15 mouse cellular contexts compared by ENCODE assay signal in the genomic region with DNA sequence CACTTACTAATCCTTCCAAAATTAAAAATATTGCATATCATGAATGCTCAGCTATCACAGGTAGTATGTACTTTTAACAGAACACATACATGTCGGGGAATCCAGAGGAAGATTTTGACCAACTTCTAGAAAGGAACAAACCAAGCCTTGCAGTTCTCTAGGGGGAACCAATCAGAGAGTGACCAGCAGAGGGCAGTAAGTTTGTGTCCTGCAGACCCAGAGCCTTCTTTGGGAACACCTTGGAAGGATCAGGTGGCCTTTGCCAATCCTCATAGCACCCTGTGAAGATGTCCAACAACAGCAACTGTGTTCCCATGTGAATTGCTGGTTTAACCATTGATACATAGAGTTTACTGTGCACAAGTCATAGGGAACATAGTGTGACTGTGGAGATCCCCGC. TPM values are rescaled to one million over a fixed set of nuclear protein-coding genes. Genes with fewer than 3 reads are reported as not detected.
DNase-seq lines count a peak whose midpoint lies in the region; ATAC-seq and TF ChIP-seq lines count a peak whose summit lies in the region.
"Had no signal": no experiment of that assay in that cellular context is flagged by ENCODE, and none has a peak within 500 bp of the region (broad histone marks: within the 10 kb centered on the region; RNA-seq: fewer than 3 reads in every experiment).

No protein-coding gene starts in this region.

- DNase-seq in heart, adult 2 months: no peak
- no peak for DNase-seq in lung, embryonic 14.5 days
- no peak for DNase-seq in lung, postnatal 4 days
- no peak for DNase-seq in layer of hippocampus, adult 11-12 months (ENCODE audit: low spot score)
- DNase-seq: thymus, postnatal 36 days had no signal

- no peak for TF ChIP-seq POLR2A in heart, adult 2 months (IDR thresholded peaks at IDR 0.05; ENCODE audit: insufficient read depth, low read depth, low read length)
- no peak for TF ChIP-seq POLR2A in ES-Bruce4 (IDR thresholded peaks at IDR 0.05; ENCODE audit: insufficient read depth, low read length)
- no peak for TF ChIP-seq POLR2A in cortical plate, adult 2 months (IDR thresholded peaks at IDR 0.05; ENCODE audit: extremely low read depth, insufficient read depth, low read length)

- H3K4me1 ChIP-seq in heart, adult 2 months (ENCODE audit: control insufficient read depth, insufficient read depth, low read length): no peaks in the 10 kb centered on the region
- no peaks in the 10 kb centered on the region for H3K4me1 ChIP-seq in heart, embryonic 12.5 days (replicated peaks)
- no peaks in the 10 kb centered on the region for H3K4me1 ChIP-seq in lung, embryonic 14.5 days (ENCODE audit: insufficient read depth)
- no peaks in the 10 kb centered on the region for H3K4me1 ChIP-seq in ES-Bruce4 (ENCODE audit: control insufficient read depth, insufficient read depth, low read length)
- no peaks in the 10 kb centered on the region for H3K4me1 ChIP-seq in cortical plate, adult 2 months (ENCODE audit: control insufficient read depth, insufficient read depth, low read length)
- H3K4me1 ChIP-seq: heart, embryonic 15.5 days; hindbrain, embryonic 15.5 days; limb, embryonic 15.5 days had no signal

- H3K79me2 ChIP-seq in heart, adult 2 months (replicated peaks; ENCODE audit: control insufficient read depth, insufficient read depth, low read length): no peaks in the 10 kb centered on the region

- WGBS in heart, adult 2 months: 89% methylated on average over 2 of the region's 2 CpGs
- 76% methylated on average over 2 of the region's 2 CpGs for WGBS in heart, embryonic 12.5 days
- 86% methylated on average over 2 of the region's 2 CpGs for WGBS in lung, embryonic 14.5 days

- TF ChIP-seq EP300 in heart, adult 2 months (IDR thresholded peaks at IDR 0.05; ENCODE audit: insufficient read depth, low read depth, low read length): no peak
- no peak for TF ChIP-seq EP300 in ES-Bruce4 (IDR thresholded peaks at IDR 0.05; ENCODE audit: insufficient read depth, low read depth, low read length)

- ATAC-seq in heart, embryonic 12.5 days (ENCODE audit: insufficient number of reproducible peaks, low FRiP score): no peak
- ATAC-seq in lung, embryonic 14.5 days (ENCODE audit: insufficient read depth): no peak

- peak; percentile 41 for TF ChIP-seq CTCF in heart, adult 2 months (IDR thresholded peaks at IDR 0.05)
- peak; percentile 31; the same call in 1 of the 2 replicates for TF ChIP-seq CTCF in lung, embryonic 14.5 days (IDR thresholded peaks at IDR 0.05; ENCODE audit: low read depth)
- TF ChIP-seq CTCF in ES-Bruce4 (IDR thresholded peaks at IDR 0.05; ENCODE audit: low read depth, low read length): peak; percentile 19
- peak; percentile 10; the same call in 1 of the 2 replicates for TF ChIP-seq CTCF in cortical plate, adult 2 months (IDR thresholded peaks at IDR 0.05; ENCODE audit: extremely low read depth, insufficient read depth, low read length)

- H3K27ac ChIP-seq in heart, adult 2 months: no peak overlapping the region
- H3K27ac ChIP-seq in heart, embryonic 12.5 days (ENCODE audit: poor library complexity, severe bottlenecking): no peak overlapping the region
- no peak overlapping the region for H3K27ac ChIP-seq in lung, embryonic 14.5 days (ENCODE audit: low read depth)
- no peak overlapping the region for H3K27ac ChIP-seq in ES-Bruce4 (ENCODE audit: insufficient read depth, low read length)
- no peak overlapping the region for H3K27ac ChIP-seq in cortical plate, adult 2 months (ENCODE audit: insufficient read depth, low read length)
- H3K27ac ChIP-seq: heart, embryonic 15.5 days; hindbrain, embryonic 15.5 days; limb, embryonic 15.5 days had no signal

- intact Hi-C loops in heart, adult 2 months (cut with DNase I): no loop called here

- H3K27me3 ChIP-seq in heart, adult 2 months (ENCODE audit: control insufficient read depth, insufficient read depth, low read length): no peaks in the 10 kb centered on the region
- 0 out of 2 replicates have a peak, but pooled peaks cover 3% of the 10 kb centered on the region for H3K27me3 ChIP-seq in heart, embryonic 12.5 days (replicated peaks)
- no peaks in the 10 kb centered on the region for H3K27me3 ChIP-seq in lung, embryonic 14.5 days (ENCODE audit: insufficient read depth, low read length)
- no peaks in the 10 kb centered on the region for H3K27me3 ChIP-seq in ES-Bruce4 (ENCODE audit: control insufficient read depth, insufficient read depth, low read length, poor library complexity, severe bottlenecking)
- H3K27me3 ChIP-seq: heart, embryonic 15.5 days; hindbrain, embryonic 15.5 days; limb, embryonic 15.5 days had no signal

- no peak overlapping the region for H3K9ac ChIP-seq in heart, adult 2 months (ENCODE audit: low read depth, low read length)
- no peak overlapping the region for H3K9ac ChIP-seq in heart, embryonic 12.5 days
- H3K9ac ChIP-seq in lung, embryonic 14.5 days: no peak overlapping the region
- no peak overlapping the region for H3K9ac ChIP-seq in ES-Bruce4 (ENCODE audit: low read depth, poor library complexity, severe bottlenecking)
- H3K9ac ChIP-seq: heart, embryonic 15.5 days; hindbrain, embryonic 15.5 days; limb, embryonic 15.5 days had no signal

- no peak overlapping the region for H3K4me2 ChIP-seq in heart, embryonic 12.5 days
- H3K4me2 ChIP-seq in lung, embryonic 14.5 days: no peak overlapping the region
- H3K4me2 ChIP-seq: heart, embryonic 15.5 days; hindbrain, embryonic 15.5 days; limb, embryonic 15.5 days had no signal

- H3K4me3 ChIP-seq in heart, adult 2 months: no peak overlapping the region
- H3K4me3 ChIP-seq in heart, embryonic 12.5 days: no peak overlapping the region
- H3K4me3 ChIP-seq in lung, embryonic 14.5 days (ENCODE audit: low read depth, low read length): no peak overlapping the region
- H3K4me3 ChIP-seq in ES-Bruce4 (ENCODE audit: low read depth, low read length): no peak overlapping the region
- no peak overlapping the region for H3K4me3 ChIP-seq in cortical plate, adult 2 months (ENCODE audit: insufficient read depth, low read length)
- H3K4me3 ChIP-seq: heart, embryonic 15.5 days; hindbrain, embryonic 15.5 days; limb, embryonic 15.5 days had no signal

- H3K36me3 ChIP-seq in heart, adult 2 months (ENCODE audit: control insufficient read depth, insufficient read depth, low read length): no peaks in the 10 kb centered on the region
- no peaks in the 10 kb centered on the region for H3K36me3 ChIP-seq in heart, embryonic 12.5 days
- H3K36me3 ChIP-seq in lung, embryonic 14.5 days (ENCODE audit: insufficient read depth): no peaks in the 10 kb centered on the region
- no peaks in the 10 kb centered on the region for H3K36me3 ChIP-seq in ES-Bruce4 (ENCODE audit: control insufficient read depth, insufficient read depth, low read length, poor library complexity, severe bottlenecking)
- H3K36me3 ChIP-seq: heart, embryonic 15.5 days; hindbrain, embryonic 15.5 days; limb, embryonic 15.5 days had no signal

- no peaks in the 10 kb centered on the region for H3K9me3 ChIP-seq in heart, embryonic 12.5 days (replicated peaks)
- no peaks in the 10 kb centered on the region for H3K9me3 ChIP-seq in lung, embryonic 14.5 days (ENCODE audit: low read depth, low read length)
- H3K9me3 ChIP-seq in ES-Bruce4 (replicated peaks; ENCODE audit: control insufficient read depth, insufficient read depth, low read length, poor library complexity, severe bottlenecking): no peaks in the 10 kb centered on the region
- H3K9me3 ChIP-seq: heart, embryonic 15.5 days; hindbrain, embryonic 15.5 days; limb, embryonic 15.5 days had no signal

RNA-seq across cellular contexts. Expression of a gene that starts 30.7 kb away (rescaled TPM):
- not detected for total RNA-seq in heart, adult 2 months (2021)
- polyA plus RNA-seq in heart, adult 2 months (2012; rRNA removed): 0.03 and 0.04 TPM in 2 replicates
- polyA plus RNA-seq in heart, embryonic 12.5 days (2016; fragmentation: Nextera tagmentation; extraction: Ambion mirVana): 0.37 TPM in 1 of 2 replicates, not detected in the other
- polyA plus RNA-seq in lung, embryonic 14.5 days (2014; fragmentation: Nextera tagmentation; extraction: Ambion mirVana): not detected in 2 replicates
- polyA plus RNA-seq in ES-Bruce4 (2011; ENCODE audit: insufficient read depth, insufficient read length, low read depth, missing spikeins): not detected in 2 replicates
- polyA plus RNA-seq in cortical plate, adult 2 months (2012; rRNA removed): 0.02 TPM in 1 of 2 replicates, not detected in the other
- total RNA-seq: gastrocnemius, adult 8-10 months; left cerebral cortex, adult 18-20 months; megakaryocyte-erythroid progenitor cell, adult 5-6 weeks had no signal
- polyA plus RNA-seq: hindbrain, embryonic 15.5 days; kidney, embryonic 16.5 days had no signal
